Mouse (Mus musculus): Measurements from ENCODE around the gene Sds.

Gene Sds

GRCm38 (mm10) chr5:120514031-120514677 lies 37.8 kb downstream of the Sds start:
- peak in 1 of 2 experiments; percentile 44 for DNase-seq (ENCODE audit: low spot score in 2 of 2)

DNA sequence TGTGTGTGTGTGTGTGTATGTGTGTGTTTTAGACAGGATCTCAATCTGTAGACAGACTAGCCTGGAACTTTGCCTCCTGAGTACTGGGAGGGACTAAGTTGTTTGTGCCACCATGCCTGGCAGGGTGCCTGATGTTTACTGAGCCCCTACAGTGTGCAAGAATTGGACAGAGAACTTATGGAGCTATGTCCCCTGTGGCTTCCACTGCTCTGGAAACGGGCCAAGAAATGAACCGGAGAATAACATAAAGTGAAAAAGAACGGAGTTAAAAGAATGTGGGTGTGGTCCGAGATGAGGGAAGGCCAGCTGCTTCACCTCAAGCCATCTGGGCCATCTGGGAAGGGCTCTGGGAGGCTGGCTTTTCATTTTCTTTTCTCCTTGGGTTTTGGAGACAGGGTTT lies 38.4 kb downstream of the Sds start:
- peak in 1 of 2 experiments; percentile 35 for DNase-seq (ENCODE audit: low spot score in 2 of 2)

- DNase-seq (ENCODE audit: low spot score in 2 of 2) = no peak
These were observed 39.1 kb downstream of the Sds start for GRCm38 (mm10) chr5:120515451-120515850.

GRCm38 (mm10) chr5:120516221-120516984 lies 40.1 kb downstream of the Sds start:
- peak; percentile 37 to 40 for DNase-seq (ENCODE audit: low spot score in 2 of 2)

DNA sequence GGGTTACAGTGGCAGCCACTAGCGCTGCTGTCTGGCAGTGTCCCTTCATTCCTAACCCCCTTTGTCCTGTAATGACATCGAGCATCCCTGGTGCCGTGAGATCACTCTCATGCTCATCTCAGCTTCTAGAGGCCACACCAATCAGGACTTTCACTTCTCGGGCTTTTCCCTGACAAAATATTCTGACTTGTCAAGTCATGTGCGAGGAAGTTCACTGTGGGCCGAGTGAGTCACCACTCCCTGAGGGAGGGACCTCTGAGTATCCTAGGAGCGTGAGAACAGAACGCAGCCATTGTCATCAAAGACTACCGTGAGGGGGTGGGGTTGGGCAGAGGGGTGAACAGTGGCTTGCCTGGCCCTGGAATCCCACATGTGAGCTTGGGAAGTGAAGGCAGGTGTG lies 41.2 kb downstream of the Sds start:
- DNase-seq (ENCODE audit: low spot score in 2 of 2) = peak; percentile 54 to 74

DNA sequence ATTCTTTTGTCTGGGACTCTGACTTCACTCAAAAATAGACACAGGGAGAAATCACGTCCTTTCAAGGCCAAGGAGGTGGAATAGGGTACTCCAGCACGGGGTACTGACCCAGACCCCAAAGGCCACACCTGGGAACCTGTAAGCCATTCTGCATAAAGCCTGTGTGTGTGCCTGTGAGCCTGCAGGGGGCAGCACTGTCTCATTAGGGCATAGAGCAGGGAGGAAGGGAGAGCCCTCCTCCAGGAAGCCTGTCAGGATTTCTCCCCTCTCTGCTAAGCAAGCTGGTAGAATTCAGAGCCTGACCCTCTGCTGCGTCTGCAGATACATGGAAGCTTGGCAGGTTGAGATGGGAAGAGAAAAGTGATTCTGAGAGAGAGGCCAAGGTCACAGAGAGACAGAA lies 46.3 kb downstream of the Sds start:
- no peak for DNase-seq (ENCODE audit: low spot score in 2 of 2)

- no peak for DNase-seq (ENCODE audit: low spot score in 2 of 2)
These were observed 48.4 kb downstream of the Sds start for GRCm38 (mm10) chr5:120524736-120525135.

DNA sequence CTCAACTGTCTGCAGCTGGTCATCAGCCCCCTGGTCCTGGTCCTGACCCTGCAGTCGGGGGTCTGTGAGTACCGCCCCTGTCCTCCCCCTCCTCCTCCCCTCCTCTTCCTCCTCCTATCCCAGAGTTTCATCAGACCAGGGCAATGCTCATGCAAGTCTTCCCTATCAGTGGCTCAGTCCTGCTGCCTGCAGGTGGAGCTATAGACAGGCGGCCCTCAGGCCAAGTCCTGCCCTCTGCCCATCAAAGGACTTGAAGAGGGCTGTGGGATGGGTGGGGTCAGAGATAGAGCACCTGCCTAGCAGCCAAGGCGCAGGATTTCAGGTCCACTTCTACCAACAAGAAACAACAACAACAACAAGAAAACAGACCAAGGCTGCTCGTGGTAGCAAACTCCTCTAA lies 49.4 kb downstream of the Sds start:
- no peak for DNase-seq (ENCODE audit: low spot score in 2 of 2)

DNA sequence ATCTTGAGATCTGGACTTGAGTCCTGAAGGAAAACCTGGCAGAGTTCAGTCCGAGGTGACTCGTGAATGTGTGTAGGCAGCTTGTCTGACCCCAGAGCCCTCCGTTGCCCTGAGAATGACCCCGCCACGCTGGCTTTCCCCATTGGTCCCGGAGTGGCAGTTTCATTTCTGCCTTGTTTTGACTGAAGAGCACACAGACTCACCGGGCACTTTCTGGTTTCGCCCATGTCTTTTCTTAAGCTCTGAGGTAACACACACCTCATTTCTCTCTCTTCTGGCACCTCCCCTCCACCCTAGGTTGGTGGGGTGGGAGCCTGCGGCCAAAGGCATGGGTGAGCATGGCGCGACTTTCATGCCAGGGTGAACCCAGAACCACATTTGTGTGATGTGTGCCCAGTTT lies 50.0 kb downstream of the Sds start:
- DNase-seq (ENCODE audit: low spot score in 2 of 2) = no peak

- no peak for DNase-seq (ENCODE audit: low spot score in 2 of 2)
These were observed 51.1 kb downstream of the Sds start for GRCm38 (mm10) chr5:120527296-120527964.

DNA sequence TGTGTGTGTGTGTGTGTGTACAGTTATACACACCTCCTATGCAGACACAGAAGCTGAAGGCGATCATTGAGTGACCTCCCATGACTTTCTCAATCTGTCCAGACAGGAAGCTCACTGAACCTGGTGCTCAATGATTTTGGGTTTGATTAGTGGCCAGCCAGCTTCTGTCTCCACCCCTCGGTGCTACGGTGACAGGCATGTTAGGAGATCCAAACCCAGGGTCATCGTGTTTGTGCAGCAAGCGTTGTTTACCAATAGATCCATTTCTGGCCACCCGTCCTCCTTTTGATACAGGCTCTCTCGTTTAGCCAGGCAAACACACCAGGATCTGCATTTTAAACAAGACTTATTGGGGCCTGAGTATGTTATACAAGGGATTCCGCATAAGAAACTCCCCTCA lies 55.3 kb downstream of the Sds start:
- DNase-seq (ENCODE audit: low spot score in 2 of 2) = no peak
